Mouse (Mus musculus): ENCODE data around the gene Mmrn1.

DNA sequence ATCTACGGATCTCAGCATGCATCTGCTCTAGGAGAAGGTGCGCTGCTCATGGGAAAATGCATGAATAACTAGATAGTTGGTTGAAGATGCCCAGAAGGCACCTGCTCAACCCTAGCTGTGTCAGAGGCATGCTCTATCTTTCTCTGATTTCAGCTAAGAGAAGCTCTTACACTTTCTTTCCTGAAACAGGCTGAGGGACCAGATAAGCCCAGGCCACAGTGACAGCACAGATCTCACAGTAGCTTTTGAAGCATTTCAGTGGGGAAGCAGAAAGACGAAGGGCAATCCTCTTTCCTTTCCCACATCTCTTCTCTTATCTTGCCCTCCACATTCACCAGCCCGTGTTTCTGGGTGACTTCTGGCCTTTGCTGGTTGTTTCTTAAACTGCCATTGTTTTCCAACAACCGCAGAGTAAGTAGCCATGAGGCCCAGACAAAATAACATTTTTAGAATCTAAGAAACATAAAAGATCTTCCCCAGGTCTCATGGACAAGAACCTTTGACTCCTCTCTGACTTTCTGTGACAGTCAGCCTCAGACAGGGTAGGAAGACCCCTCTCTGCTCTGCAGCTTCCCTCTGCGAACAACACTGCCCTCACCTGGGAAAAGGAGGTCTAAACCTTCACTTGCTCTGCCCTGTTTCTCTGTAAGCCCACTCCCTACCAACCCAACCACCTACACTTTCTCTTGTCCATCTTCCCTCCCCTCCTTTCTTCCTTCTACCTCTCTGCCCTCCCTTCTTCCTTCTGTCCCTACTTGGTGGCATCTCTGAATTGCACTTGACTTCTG is 76.4 kb downstream of the Mmrn1 start:
- TF ChIP-seq POLR2A (IDR thresholded peaks at IDR 0.05; ENCODE audit: low read depth, low read length) (no peak), CTCF (IDR thresholded peaks at IDR 0.05; ENCODE audit: extremely low read depth, insufficient read length, insufficient replicate concordance, low read depth, low read length) (no peak)
